Mouse (Mus musculus) cortical plate, adult 2 months (tissue): ENCODE data around the gene Prelp. TPM values are rescaled to one million over a fixed set of nuclear protein-coding genes. Genes with fewer than 3 reads are reported as not detected.
A peak's percentile ranks its signal among the peaks of the same experiment; 100 is the strongest.

Experiments used
- H3K27ac ChIP-seq: fragments of 200-500 bp; 2 replicates; pipeline ENCODE4 v1.5.1; 2012; ENCODE audit warnings: low read length, control low read depth, inconsistent platforms; ENCODE audit not compliant: insufficient read depth
- H3K4me1 ChIP-seq: fragments of 200-500 bp; 2 replicates; pipeline ENCODE4 v1.6.1; 2011; ENCODE audit warnings: low read length; ENCODE audit not compliant: control insufficient read depth, insufficient read depth
- H3K4me3 ChIP-seq: fragments of 200-500 bp; 2 replicates; pipeline ENCODE4 v1.5.1; 2011; ENCODE audit warnings: mild to moderate bottlenecking, low read length, control low read depth; ENCODE audit not compliant: insufficient read depth
- CTCF ChIP-seq: fragments of 200-500 bp; IDR thresholded peaks from 2 replicates; pipeline ENCODE4 v1.5.1; 2011; ENCODE audit warnings: mild to moderate bottlenecking, control low read depth, low read length; ENCODE audit not compliant: insufficient read depth; ENCODE audit errors: extremely low read depth
- POLR2A ChIP-seq: fragments of 200-500 bp; IDR thresholded peaks from 2 replicates; pipeline ENCODE4 v1.6.1; 2011; ENCODE audit warnings: mild to moderate bottlenecking, low read length, control low read depth; ENCODE audit not compliant: insufficient read depth; ENCODE audit errors: extremely low read depth
- polyA plus RNA-seq: library from polyadenylated mRNA; depleted of rRNA; stranded (reverse); fragments of >200 nt; gene quantifications from 2 replicates; pipeline ENCODE4 v1.2.3, GENCODE M21; 2012

The Prelp gene
- polyA plus RNA-seq, 1 experiment: 16.0 TPM

- TF ChIP-seq POLR2A (no peak), CTCF (no peak)
- H3K27ac ChIP-seq: no peak overlapping the region
- no peak overlapping the region for H3K4me3 ChIP-seq
- H3K4me1 ChIP-seq: 0 out of 2 replicates have a peak, but pooled peaks cover 4% of the 10 kb centered on the region
Measured at GRCm38 (mm10) chr1:133920401-133920800, 813 bp downstream of the Prelp start.

GRCm38 (mm10) chr1:133918088-133918470 lies 3.1 kb downstream of the Prelp start:
- no peak for TF ChIP-seq CTCF
- no peak for TF ChIP-seq POLR2A
- H3K4me3 ChIP-seq: no peak overlapping the region
- H3K4me1 ChIP-seq: peaks cover 4% of the 10 kb centered on the region; the same call in 1 of the 2 replicates
- no peak overlapping the region for H3K27ac ChIP-seq

- no peak overlapping the region for H3K27ac ChIP-seq
- no peak for TF ChIP-seq CTCF
- TF ChIP-seq POLR2A: no peak
- no peak overlapping the region for H3K4me3 ChIP-seq
- peaks cover 4% of the 10 kb centered on the region; the same call in 1 of the 2 replicates for H3K4me1 ChIP-seq
Measured at GRCm38 (mm10) chr1:133917456-133918087, 3.6 kb downstream of the Prelp start.

- Histone ChIP-seq H3K4me3 (no peak overlapping the region), H3K4me1 (peaks cover 4% of the 10 kb centered on the region; the same call in 1 of the 2 replicates), H3K27ac (no peak overlapping the region)
- TF ChIP-seq CTCF (no peak), POLR2A (no peak)
Measured at GRCm38 (mm10) chr1:133915723-133916355, 5.4 kb downstream of the Prelp start.

GRCm38 (mm10) chr1:133915115-133915514 lies 6.1 kb downstream of the Prelp start:
- Histone ChIP-seq H3K27ac (no peak overlapping the region), H3K4me1 (peaks cover 5% of the 10 kb centered on the region; the same call in 1 of the 2 replicates), H3K4me3 (no peak overlapping the region)
- no peak for TF ChIP-seq CTCF
- no peak for TF ChIP-seq POLR2A

GRCm38 (mm10) chr1:133913018-133913417 lies 8.2 kb downstream of the Prelp start:
- Histone ChIP-seq H3K27ac (no peak overlapping the region), H3K4me3 (no peak overlapping the region), H3K4me1 (peaks cover 5% of the 10 kb centered on the region; the same call in 1 of the 2 replicates)
- TF ChIP-seq POLR2A: no peak
- TF ChIP-seq CTCF: no peak

- TF ChIP-seq CTCF (peak; percentile 98), POLR2A (no peak)
- Histone ChIP-seq H3K27ac (no peak overlapping the region), H3K4me3 (no peak overlapping the region), H3K4me1 (peaks cover 7% of the 10 kb centered on the region; the same call in 1 of the 2 replicates)
Measured at GRCm38 (mm10) chr1:133911456-133911855, 9.8 kb downstream of the Prelp start.

- TF ChIP-seq POLR2A (no peak), CTCF (no peak)
- Histone ChIP-seq H3K4me1 (peaks cover 8% of the 10 kb centered on the region; the same call in 1 of the 2 replicates), H3K4me3 (no peak overlapping the region), H3K27ac (no peak overlapping the region)
Measured at GRCm38 (mm10) chr1:133911008-133911407, 10.2 kb downstream of the Prelp start.

- H3K4me1 ChIP-seq: peaks cover 6% of the 10 kb centered on the region; the same call in 1 of the 2 replicates
- no peak overlapping the region for H3K27ac ChIP-seq
- no peak overlapping the region for H3K4me3 ChIP-seq
- TF ChIP-seq CTCF: no peak
- TF ChIP-seq POLR2A: no peak
Measured at GRCm38 (mm10) chr1:133910108-133910507, 11.1 kb downstream of the Prelp start.
